Mouse (Mus musculus): ENCODE data around the gene Olfr51. TPM values are rescaled to one million over a fixed set of nuclear protein-coding genes. Genes with fewer than 3 reads are reported as not detected.

Olfr51 gene
- polyA plus RNA-seq (2017; shearing (Covaris generic)), result not detected

DNA sequence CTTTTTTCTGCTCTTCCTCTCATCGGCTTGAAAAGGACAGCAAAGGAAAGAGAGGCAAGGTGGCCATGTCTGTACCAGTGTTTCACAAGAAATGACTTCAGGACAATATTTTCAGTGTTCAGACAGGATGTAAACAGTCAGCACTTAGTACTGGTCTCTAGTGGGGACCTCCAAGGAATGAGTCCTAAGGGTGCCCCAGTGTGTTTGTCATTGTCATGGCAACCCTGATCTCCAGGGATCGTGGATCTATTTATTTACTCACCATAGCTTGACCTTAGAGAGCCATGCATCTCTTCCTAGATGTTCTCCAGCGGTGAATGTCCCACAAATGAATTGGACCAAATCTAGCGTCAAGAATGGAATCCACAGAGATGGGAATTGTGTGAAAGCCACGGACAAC is at the start of gene Olfr51:
TSS of gene Olfr51 (plus strand) at position 301 of the 400 bp plus-strand sequence.

DNA sequence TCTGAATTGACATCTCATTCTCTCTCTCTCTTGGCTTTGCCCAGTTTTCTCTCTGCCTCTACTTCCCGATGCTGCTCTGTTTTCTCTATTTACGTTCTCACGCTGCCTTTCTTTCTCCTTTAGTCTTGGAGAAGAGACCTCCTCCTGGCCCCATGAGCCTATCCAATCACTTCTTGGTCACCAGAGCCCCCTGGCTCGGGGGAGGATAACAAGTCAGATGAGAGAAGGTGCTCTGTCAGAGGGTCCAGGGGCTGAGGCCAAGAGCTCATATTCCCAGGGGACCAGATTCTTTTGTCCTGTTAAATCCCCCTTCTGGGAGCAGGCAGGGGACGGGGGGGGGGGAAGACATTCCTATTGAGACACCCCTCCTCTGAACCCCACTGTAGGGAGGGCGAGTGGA is 49.7 kb upstream of the Olfr51 start, which contains the start of gene Prop1:
TSS of gene Prop1 (minus strand) at position 101 of the 400 bp plus-strand sequence.

DNA sequence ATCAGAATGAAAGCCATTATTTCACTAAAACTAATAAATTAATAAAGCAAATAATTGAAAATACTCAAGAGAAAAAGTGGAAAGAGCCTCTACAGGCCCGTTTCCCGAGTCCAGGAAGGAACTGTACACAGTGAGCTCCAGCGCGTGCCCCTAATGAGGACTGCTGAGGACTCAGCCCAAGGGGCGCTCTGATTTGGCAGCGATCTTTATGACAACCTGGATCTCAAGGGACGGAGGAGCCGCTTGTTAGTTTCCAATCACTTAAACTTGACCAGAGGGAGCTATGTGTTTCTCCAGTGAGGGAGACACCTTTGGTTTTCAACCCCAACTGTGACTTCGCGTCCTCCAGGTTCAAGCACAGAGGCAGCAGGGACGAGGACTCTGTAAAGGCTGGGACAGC is 37.2 kb upstream of the Olfr51 start, which contains the start of gene Olfr1378:
TSS of gene Olfr1378 (plus strand) at position 301 of the 400 bp plus-strand sequence.

DNA sequence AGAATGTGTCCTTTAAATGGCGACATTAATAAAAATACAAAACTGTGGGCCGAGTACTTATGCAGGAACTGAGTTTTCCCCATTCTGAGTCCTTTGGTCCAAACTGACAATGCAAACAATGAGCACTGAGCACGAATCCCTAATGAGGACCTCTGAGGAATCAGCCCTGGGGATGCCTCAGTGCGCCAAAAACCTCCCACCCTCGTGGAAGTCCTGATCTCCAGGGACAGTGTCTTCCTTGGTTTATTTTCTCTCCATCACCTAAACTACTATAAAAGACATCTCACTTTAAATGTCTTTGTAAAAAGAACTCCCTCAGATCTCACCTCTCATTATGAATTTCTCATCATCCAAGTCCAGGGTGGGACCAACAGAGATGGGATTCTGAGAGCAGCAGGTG is 21.7 kb upstream of the Olfr51 start, which contains the start of gene Olfr1377:
TSS of gene Olfr1377 (plus strand) at position 301 of the 400 bp plus-strand sequence.

DNA sequence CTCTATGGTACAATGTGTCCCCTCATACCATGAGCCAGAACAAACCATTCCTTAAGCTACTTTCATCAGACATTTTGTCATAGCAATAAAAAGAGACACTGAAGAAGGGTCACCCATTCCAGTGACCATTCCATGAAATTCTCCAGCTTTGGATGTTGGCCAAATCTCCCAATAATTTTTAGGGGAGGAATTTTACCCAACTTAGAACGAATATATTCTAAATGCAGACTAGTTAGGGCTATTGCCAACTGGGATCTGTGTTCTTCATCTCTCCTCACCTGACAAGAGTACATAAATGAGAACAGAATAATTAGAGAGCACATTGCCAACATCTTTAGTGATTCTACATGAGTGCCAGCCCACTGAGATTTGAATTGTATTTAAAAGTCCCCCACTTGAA is 10.5 kb downstream of the Olfr51 start, which contains the start of gene Olfr54:
TSS of gene Olfr54 (plus strand) at position 301 of the 400 bp plus-strand sequence.

DNA sequence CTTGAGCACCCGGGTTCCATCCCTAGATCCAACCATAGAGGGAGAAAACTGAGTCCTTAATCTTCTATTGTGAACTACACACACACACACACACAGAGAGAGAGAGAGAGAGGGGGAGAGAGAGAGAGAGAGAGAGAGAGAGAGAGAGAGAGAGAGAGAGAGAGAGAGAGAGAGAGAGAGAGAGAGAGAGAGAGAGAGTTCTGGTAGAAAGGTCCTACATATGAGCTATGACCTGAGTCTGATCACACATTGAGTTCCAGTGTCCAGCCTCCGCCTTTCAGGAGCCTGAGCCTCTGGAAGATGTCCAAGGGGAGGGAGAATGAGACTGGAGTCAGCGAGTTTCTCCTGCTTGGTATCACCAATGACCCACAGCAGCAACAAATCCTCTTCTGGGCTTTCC is 44.4 kb downstream of the Olfr51 start, which contains the start of gene Olfr1375:
TSS of gene Olfr1375 (plus strand) at position 301 of the 400 bp plus-strand sequence.

DNA sequence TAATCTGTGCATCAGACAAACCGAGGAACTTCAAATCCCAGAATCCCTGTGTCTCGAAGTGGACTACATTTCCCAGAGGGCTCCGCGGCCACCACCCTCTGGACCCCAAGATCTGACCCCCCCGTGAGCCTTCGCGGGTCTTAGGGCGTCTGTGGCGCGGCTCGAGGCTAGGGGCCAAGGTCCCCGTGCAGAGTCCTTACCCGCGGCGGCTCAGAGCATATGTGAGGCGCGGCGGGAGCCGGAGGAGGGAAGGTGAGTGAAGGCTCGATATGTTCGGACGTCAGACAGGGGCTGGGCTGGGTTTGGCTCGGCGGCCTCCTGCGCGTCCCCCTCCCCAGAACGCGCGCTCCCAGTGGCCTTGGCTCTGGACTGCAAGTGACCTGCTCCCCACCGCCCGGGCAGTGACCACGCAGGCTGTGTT is 55.8 kb downstream of the Olfr51 start, which contains the start of gene Zfp354a:
TSS of gene Zfp354a (plus strand) at position 107 of the 421 bp plus-strand sequence.

Other genes with a start within 250 kb of the Olfr51 start
- gene Zfp354c, start 175.9 kb upstream of the Olfr51 start, polyA plus RNA-seq (2017; shearing (Covaris generic)), result 6.9 TPM
- gene Zfp879, start 162.0 kb upstream of the Olfr51 start, polyA plus RNA-seq (2017; shearing (Covaris generic)), result 0.15 TPM
- gene Grm6, start 152.9 kb upstream of the Olfr51 start, polyA plus RNA-seq (2017; shearing (Covaris generic)), result 0.68 TPM
- not detected for gene Zfp454, start 115.9 kb upstream of the Olfr51 start, polyA plus RNA-seq (2017; shearing (Covaris generic))
- gene Zfp2, start 87.4 kb upstream of the Olfr51 start, polyA plus RNA-seq (2017; shearing (Covaris generic)), result 1.1 TPM
- gene Zfp354b, start 72.0 kb upstream of the Olfr51 start, polyA plus RNA-seq (2017; shearing (Covaris generic)), result not detected
- gene 4933414I15Rik, start 59.8 kb upstream of the Olfr51 start, polyA plus RNA-seq (2017; shearing (Covaris generic)), result not detected
- not detected for gene Prop1, start 49.8 kb upstream of the Olfr51 start, polyA plus RNA-seq (2017; shearing (Covaris generic))
- gene Olfr1378, start 37.1 kb upstream of the Olfr51 start, polyA plus RNA-seq (2017; shearing (Covaris generic)), result not detected
- gene Olfr1377, start 21.6 kb upstream of the Olfr51 start, polyA plus RNA-seq (2017; shearing (Covaris generic)), result not detected
- not detected for gene Olfr54, start 10.6 kb downstream of the Olfr51 start, polyA plus RNA-seq (2017; shearing (Covaris generic))
- not detected for gene Olfr1375, start 44.5 kb downstream of the Olfr51 start, polyA plus RNA-seq (2017; shearing (Covaris generic))
- gene Zfp354a, start 55.7 kb downstream of the Olfr51 start, polyA plus RNA-seq (2017; shearing (Covaris generic)), result not detected
- gene Gm12569, start 216.9 kb downstream of the Olfr51 start, polyA plus RNA-seq (2017; shearing (Covaris generic)), result not detected

Measured in naive thymus-derived CD4-positive, alpha-beta T cell, adult 5 months (primary cell).